Mouse (Mus musculus) hindbrain, embryonic 15.5 days (tissue): ENCODE data around the gene Cgnl1. TPM values are rescaled to one million over a fixed set of nuclear protein-coding genes. Genes with fewer than 3 reads are reported as not detected.
A peak's percentile ranks its signal among the peaks of the same experiment; 100 is the strongest.

Experiments used
- ATAC-seq: fragments of 200-750 bp; cut with Nextera tagmentation; 2 replicates; pipeline ENCODE4 v1.8.0; 2017; ENCODE audit warnings: low read depth, moderate number of reproducible peaks, moderate TSS enrichment; ENCODE audit not compliant: low FRiP score
- H3K27ac ChIP-seq: fragments of 300-500 bp; sonication (generic); replicated peaks from 2 replicates; pipeline ENCODE4 v1.5.1; 2015; ENCODE audit warnings: mild to moderate bottlenecking, inconsistent platforms
- H3K27me3 ChIP-seq: fragments of 300-500 bp; sonication (generic); 2 replicates; pipeline ENCODE4 v1.6.1; 2015; ENCODE audit warnings: control low read depth, inconsistent platforms
- H3K36me3 ChIP-seq: fragments of 300-500 bp; sonication (generic); 2 replicates; pipeline ENCODE4 v1.6.1; 2015; ENCODE audit warnings: control low read depth, inconsistent platforms
- H3K4me1 ChIP-seq: fragments of 300-500 bp; sonication (generic); replicated peaks from 2 replicates; pipeline ENCODE4 v1.6.1; 2015; ENCODE audit warnings: control low read depth, inconsistent platforms
- H3K4me2 ChIP-seq: fragments of 300-500 bp; sonication (generic); 2 replicates; pipeline ENCODE4 v1.6.1; 2015; ENCODE audit warnings: moderate library complexity, mild to moderate bottlenecking, inconsistent platforms
- H3K4me3 ChIP-seq: fragments of 300-500 bp; sonication (generic); 2 replicates; pipeline ENCODE4 v1.5.1; 2015; ENCODE audit warnings: mild to moderate bottlenecking, inconsistent platforms
- H3K9ac ChIP-seq: fragments of 300-500 bp; sonication (generic); 2 replicates; pipeline ENCODE4 v1.6.1; 2015; ENCODE audit warnings: inconsistent platforms
- H3K9me3 ChIP-seq: fragments of 300-500 bp; sonication (generic); 2 replicates; pipeline ENCODE4 v1.6.1; 2016; ENCODE audit warnings: control low read depth, inconsistent platforms
- WGBS: fragments of 180-500 bp; shearing (Covaris S2); methylation state at CpG from one replicate; pipeline ENCODE4 v1.1.7; 2015; 5-methylcytosine and 5-hydroxymethylcytosine counted together
- polyA plus RNA-seq: library from polyadenylated mRNA; unstranded; fragments of >200 nt; fragmentation: Nextera tagmentation; extraction: Ambion mirVana; gene quantifications from 2 replicates; pipeline ENCODE4 v1.2.1, GENCODE M21; 2015

Gene Cgnl1
- polyA plus RNA-seq, 1 experiment from 2014 or later = 6.7 TPM

DNA sequence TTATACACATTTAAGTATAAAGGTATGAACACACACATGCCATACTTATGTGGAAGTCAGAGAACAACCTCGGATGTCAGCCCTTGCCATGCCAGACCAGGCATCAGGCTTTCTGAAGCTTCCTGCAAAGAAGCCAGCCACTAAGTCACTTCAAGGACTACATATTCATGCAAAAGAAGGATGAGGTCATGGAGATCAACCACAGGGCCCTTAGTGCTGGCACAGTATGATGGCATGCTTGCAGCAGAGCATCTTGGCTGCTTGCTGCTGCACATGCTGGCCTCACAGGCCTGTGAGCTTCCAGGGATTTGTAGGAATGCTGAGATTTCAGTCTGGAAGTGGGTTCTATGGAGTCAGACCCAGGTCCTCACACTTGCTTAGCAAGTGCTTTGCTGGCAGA lies 188.6 kb downstream of the Cgnl1 start:
- Histone ChIP-seq H3K9me3 (no peaks in the 10 kb centered on the region), H3K4me3 (no peak overlapping the region), H3K27ac (no peak overlapping the region), H3K4me1 (no peaks in the 10 kb centered on the region), H3K9ac (no peak overlapping the region), H3K27me3 (no peaks in the 10 kb centered on the region), H3K36me3 (no peaks in the 10 kb centered on the region), H3K4me2 (no peak overlapping the region)
- WGBS = 77% methylated on average over 1 of the region's 1 CpGs
- no peak for ATAC-seq

DNA sequence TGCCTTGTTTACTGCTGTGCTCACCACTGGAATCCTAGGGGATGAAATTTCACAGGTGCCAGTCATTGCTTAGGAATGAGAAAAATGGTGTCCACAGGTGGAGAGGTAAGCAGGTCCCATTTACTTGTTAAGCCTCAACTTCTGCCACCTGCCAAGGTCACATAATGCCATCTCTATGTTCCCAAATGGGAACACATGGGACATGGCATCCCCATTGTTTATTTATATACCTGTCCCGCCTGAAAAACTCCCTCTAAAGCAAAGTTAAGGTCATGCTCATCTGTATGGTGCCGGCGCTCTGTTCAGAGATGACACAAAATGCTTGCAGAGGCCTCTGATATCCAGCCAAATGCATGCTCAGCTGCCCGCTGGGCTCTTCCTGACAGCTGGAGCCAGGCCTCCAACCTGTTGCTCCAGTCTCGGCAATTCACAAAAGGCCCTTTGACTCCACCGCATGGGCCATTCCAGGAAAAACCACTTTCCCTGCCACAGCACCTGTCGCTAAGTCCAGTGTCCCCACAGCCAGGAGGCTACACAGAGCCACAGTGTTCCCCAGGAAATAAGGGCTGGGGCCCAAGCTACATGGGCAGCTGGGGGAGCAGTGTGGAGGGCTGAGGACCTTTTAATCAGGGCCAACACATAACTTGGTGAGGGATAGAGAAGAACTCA lies 192.4 kb downstream of the Cgnl1 start:
- Histone ChIP-seq H3K9me3 (no peaks in the 10 kb centered on the region), H3K27me3 (no peaks in the 10 kb centered on the region), H3K4me2 (no peak overlapping the region), H3K4me3 (no peak overlapping the region), H3K27ac (no peak overlapping the region), H3K4me1 (no peaks in the 10 kb centered on the region), H3K36me3 (no peaks in the 10 kb centered on the region), H3K9ac (no peak overlapping the region)
- WGBS = 54% methylated on average over 7 of the region's 7 CpGs
- ATAC-seq = peak; percentile 65; the same call in 1 of the 2 replicates

Other genes with a start within 250 kb of the Cgnl1 start
- 2.3 and 2.5 TPM in 2 replicates for gene Myzap, start 179.2 kb downstream of the Cgnl1 start, polyA plus RNA-seq